11 mouse cellular contexts compared by ENCODE assay signal in genomic region chr13:99124141-99124540, GRCm38 (mm10).
DNase-seq lines count a peak whose midpoint lies in the region; ATAC-seq and TF ChIP-seq lines count a peak whose summit lies in the region.
"Had no signal": no experiment of that assay in that cellular context is flagged by ENCODE, and none has a peak within 500 bp of the region (broad histone marks: within the 10 kb centered on the region; RNA-seq: fewer than 3 reads in every experiment).

No protein-coding gene starts in this region.

- no peak for DNase-seq in layer of hippocampus, adult 2 months (ENCODE audit: low spot score in 2 of 2)
- DNase-seq in layer of hippocampus, postnatal 10 days (ENCODE audit: low spot score in 2 of 2) = no peak
- no peak for DNase-seq in embryonic facial prominence, embryonic 10.5 days (ENCODE audit: low spot score)
- no peak for DNase-seq in forebrain, postnatal 0 days
- DNase-seq in cerebellum, adult 11 months = no peak

- H3K4me1 ChIP-seq in heart, embryonic 14.5 days (ENCODE audit: control insufficient read depth in 2 of 2, insufficient read depth in 2 of 2, low read length in 2 of 2) = peaks cover 11 to 24% of the 10 kb centered on the region in 2 experiments
- H3K4me1 ChIP-seq in heart, embryonic 11.5 days (ENCODE audit: control insufficient read depth, insufficient read depth, low read length) = peaks cover 9% of the 10 kb centered on the region; the same call in 1 of the 2 replicates
- H3K4me1 ChIP-seq in embryonic facial prominence, embryonic 10.5 days = peaks cover 20% of the 10 kb centered on the region
- peaks cover 3% of the 10 kb centered on the region; the same call in 1 of the 2 replicates for H3K4me1 ChIP-seq in forebrain, postnatal 0 days (ENCODE audit: insufficient read depth)

- peak overlapping the region in 1 of 2 experiments; percentile 68; a peak in 1 of 4 replicates for H3K27ac ChIP-seq in heart, embryonic 14.5 days (replicated peaks in 1 of 2; ENCODE audit: control insufficient read depth in 1 of 2, insufficient read depth in 1 of 2, low read depth in 2 of 2, low read length in 2 of 2)
- no peak overlapping the region for H3K27ac ChIP-seq in heart, embryonic 11.5 days (ENCODE audit: low read depth, low read length)
- H3K27ac ChIP-seq in layer of hippocampus, adult 2 months = peak overlapping the region; percentile 32; the same call in 1 of the 2 replicates
- H3K27ac ChIP-seq in embryonic facial prominence, embryonic 10.5 days (replicated peaks) = peak overlapping the region; percentile 35
- H3K27ac ChIP-seq in forebrain, postnatal 0 days (ENCODE audit: low read depth, low read length) = no peak overlapping the region
- H3K27ac ChIP-seq: neural tube, embryonic 13.5 days had no signal

- H3K4me2 ChIP-seq in heart, embryonic 14.5 days (ENCODE audit: low read length) = no peak overlapping the region
- no peak overlapping the region for H3K4me2 ChIP-seq in heart, embryonic 11.5 days
- H3K4me2 ChIP-seq in myocyte (ENCODE audit: low read depth) = peak overlapping the region; percentile 71
- no peak overlapping the region for H3K4me2 ChIP-seq in forebrain, postnatal 0 days (ENCODE audit: low read depth)
- H3K4me2 ChIP-seq: neural tube, embryonic 13.5 days had no signal

- no peaks in the 10 kb centered on the region for H3K27me3 ChIP-seq in heart, embryonic 14.5 days (ENCODE audit: control insufficient read depth, insufficient read depth, low read length)
- H3K27me3 ChIP-seq in heart, embryonic 11.5 days (ENCODE audit: control insufficient read depth, insufficient read depth, low read length) = no peaks in the 10 kb centered on the region
- no peaks in the 10 kb centered on the region for H3K27me3 ChIP-seq in embryonic facial prominence, embryonic 10.5 days (replicated peaks; ENCODE audit: low read depth, poor library complexity, severe bottlenecking)
- no peaks in the 10 kb centered on the region for H3K27me3 ChIP-seq in myocyte (ENCODE audit: control insufficient read depth, insufficient read depth, insufficient read length)
- no peaks in the 10 kb centered on the region for H3K27me3 ChIP-seq in forebrain, postnatal 0 days (ENCODE audit: insufficient read depth, low read length)
- H3K27me3 ChIP-seq: neural tube, embryonic 13.5 days had no signal

- 0 out of 2 replicates have a peak, but pooled peaks have one; percentile 10 for ATAC-seq in heart, embryonic 14.5 days (ENCODE audit: insufficient number of reproducible peaks, insufficient read depth, low FRiP score, low read depth)
- no peak for ATAC-seq in heart, embryonic 11.5 days (replicated peaks; ENCODE audit: insufficient number of reproducible peaks, low FRiP score, low TSS enrichment)
- no peak for ATAC-seq in forebrain, postnatal 0 days
- ATAC-seq: intestine, postnatal 0 days; midbrain, embryonic 16.5 days had no signal

- no peaks in the 10 kb centered on the region for H3K36me3 ChIP-seq in heart, embryonic 14.5 days (ENCODE audit: control insufficient read depth, insufficient read depth, low read length)
- no peaks in the 10 kb centered on the region for H3K36me3 ChIP-seq in heart, embryonic 11.5 days (ENCODE audit: control insufficient read depth, insufficient read depth, low read length)
- no peaks in the 10 kb centered on the region for H3K36me3 ChIP-seq in embryonic facial prominence, embryonic 10.5 days (replicated peaks)
- H3K36me3 ChIP-seq in myocyte (ENCODE audit: control insufficient read depth, insufficient read depth) = no peaks in the 10 kb centered on the region
- H3K36me3 ChIP-seq in forebrain, postnatal 0 days (ENCODE audit: insufficient read depth) = no peaks in the 10 kb centered on the region
- H3K36me3 ChIP-seq: neural tube, embryonic 13.5 days had no signal

- H3K9ac ChIP-seq in heart, embryonic 14.5 days (ENCODE audit: low read length) = no peak overlapping the region
- H3K9ac ChIP-seq in heart, embryonic 11.5 days (ENCODE audit: low read depth, low read length) = no peak overlapping the region
- H3K9ac ChIP-seq in forebrain, postnatal 0 days = no peak overlapping the region
- H3K9ac ChIP-seq: neural tube, embryonic 13.5 days had no signal

- no peak overlapping the region for H3ac ChIP-seq in myocyte (ENCODE audit: control insufficient read depth, insufficient read length)

- no peaks in the 10 kb centered on the region for H3K79me2 ChIP-seq in myocyte (ENCODE audit: control insufficient read depth, insufficient read depth)

- no peak overlapping the region for H3K4me3 ChIP-seq in heart, embryonic 14.5 days (ENCODE audit: control insufficient read depth in 1 of 2, insufficient read depth in 1 of 2, low read depth in 1 of 2, low read length in 2 of 2)
- H3K4me3 ChIP-seq in heart, embryonic 11.5 days (ENCODE audit: low read depth, low read length) = no peak overlapping the region
- no peak overlapping the region for H3K4me3 ChIP-seq in layer of hippocampus, adult 2 months
- H3K4me3 ChIP-seq in embryonic facial prominence, embryonic 10.5 days = no peak overlapping the region
- no peak overlapping the region for H3K4me3 ChIP-seq in myocyte
- H3K4me3 ChIP-seq in forebrain, postnatal 0 days (ENCODE audit: low read depth, low read length) = no peak overlapping the region
- H3K4me3 ChIP-seq: neural tube, embryonic 13.5 days had no signal

- no peak for TF ChIP-seq POLR2A in myocyte (IDR thresholded peaks at IDR 0.05; ENCODE audit: insufficient read length, low read depth)

- WGBS in heart, embryonic 14.5 days = 27% methylated on average over 2 of the region's 2 CpGs
- 37% methylated on average over 2 of the region's 2 CpGs for WGBS in heart, embryonic 11.5 days (ENCODE audit: insufficient replicate concordance)
- WGBS in embryonic facial prominence, embryonic 10.5 days = 51% methylated on average over 2 of the region's 2 CpGs
- 46% methylated on average over 2 of the region's 2 CpGs for WGBS in forebrain, postnatal 0 days

- no peaks in the 10 kb centered on the region for H3K9me3 ChIP-seq in heart, embryonic 14.5 days (ENCODE audit: control insufficient read depth, low read length)
- H3K9me3 ChIP-seq in heart, embryonic 11.5 days (replicated peaks; ENCODE audit: control insufficient read depth, low read length) = no peaks in the 10 kb centered on the region
- H3K9me3 ChIP-seq in embryonic facial prominence, embryonic 10.5 days = no peaks in the 10 kb centered on the region
- H3K9me3 ChIP-seq in forebrain, postnatal 0 days (ENCODE audit: low read length) = no peaks in the 10 kb centered on the region
- H3K9me3 ChIP-seq: neural tube, embryonic 13.5 days had no signal

- no peak for TF ChIP-seq CTCF in layer of hippocampus, adult 2 months (conservative IDR thresholded peaks at IDR 0.05)
- no peak for TF ChIP-seq CTCF in forebrain, postnatal 0 days (IDR thresholded peaks at IDR 0.05; ENCODE audit: low read depth)

TF ChIP-seq in myocyte, 11 proteins besides CTCF, POLR2A, EP300 and RAD21:
- no peak for TF ChIP-seq REST (IDR thresholded peaks at IDR 0.05; ENCODE audit: insufficient read depth, insufficient read length)
- no peak for TF ChIP-seq USF1 (IDR thresholded peaks at IDR 0.05; ENCODE audit: low read depth)
- no peak for TF ChIP-seq MAX (IDR thresholded peaks at IDR 0.05; ENCODE audit: low read depth)
- no peak for TF ChIP-seq CEBPB (IDR thresholded peaks at IDR 0.05; ENCODE audit: insufficient read depth, poor library complexity, severe bottlenecking)
- no peak for TF ChIP-seq MYOG (IDR thresholded peaks at IDR 0.05; ENCODE audit: control insufficient read depth in 1 of 3, insufficient read depth in 1 of 3, insufficient read length in 2 of 3, low read depth in 2 of 3)
- no peak for TF ChIP-seq SRF (IDR thresholded peaks at IDR 0.05; ENCODE audit: control insufficient read depth, insufficient read length, low read depth)
- no peak for TF ChIP-seq TCF3 (IDR thresholded peaks at IDR 0.05; ENCODE audit: insufficient read length, low read depth)
- no peak for TF ChIP-seq TCF12 (IDR thresholded peaks at IDR 0.05; ENCODE audit: insufficient read depth, poor library complexity, severe bottlenecking)
- no peak for TF ChIP-seq E2F4 (IDR thresholded peaks at IDR 0.05; ENCODE audit: insufficient read depth)
- TF ChIP-seq MYOD1 (IDR thresholded peaks at IDR 0.05; ENCODE audit: control insufficient read depth in 1 of 3, insufficient read length in 2 of 3, low read depth in 2 of 3) = no peak
- no peak for TF ChIP-seq POLR2AphosphoS2 (IDR thresholded peaks at IDR 0.05; ENCODE audit: insufficient read length, low read depth)
TF ChIP-seq in myocyte: peak in this region for 0.

Comparison
In these comparisons a context has a peak if more than half of its experiments do, and no peak if none do; other contexts are left out.
1. H3K27ac ChIP-seq: peak in layer of hippocampus, adult 2 months (single experiment) and embryonic facial prominence, embryonic 10.5 days (single experiment); none in heart, embryonic 11.5 days (single experiment) and forebrain, postnatal 0 days (single experiment).